Mouse (Mus musculus) C2C12 (cell line): ENCODE measurements at regions not wholly inside any gene's neighbourhood (a gene's known extent, or its start where the extent isn't known, plus 50 kb on each side); places are given as distances from the start of the nearest gene placed in this dataset.

Experiments
- CEBPB ChIP-seq: IDR thresholded peaks from one replicate; pipeline ENCODE4 v1.6.1; 2011; ENCODE audit warnings: low read depth, mild to moderate bottlenecking, control low read depth, moderate library complexity
- CTCF ChIP-seq: IDR thresholded peaks from one replicate; pipeline ENCODE4 v1.5.1; 2011; ENCODE audit not compliant: control insufficient read depth, insufficient read depth, insufficient read length
- MAX ChIP-seq: IDR thresholded peaks from one replicate; pipeline ENCODE4 v1.6.1; 2011; ENCODE audit warnings: mild to moderate bottlenecking, control low read depth

- TF ChIP-seq CTCF (no peak), CEBPB (no peak), MAX (no peak)
Observed at GRCm38 (mm10) chr2:162796528-162796927, 134.8 kb upstream of the Srsf6 start.
